Mouse (Mus musculus) liver, postnatal 0 days (tissue): ENCODE measurements around the gene Bicdl2.

ENCODE experiments used
- CTCF ChIP-seq: sonication (generic); IDR thresholded peaks from 2 replicates; pipeline ENCODE4 v1.5.1; 2016; ENCODE audit warnings: antibody characterized with exemption, low read depth
- EP300 ChIP-seq: IDR thresholded peaks from 2 replicates; pipeline ENCODE4 v1.6.1; 2016; ENCODE audit warnings: antibody characterized with exemption, low read depth, mild to moderate bottlenecking

DNA sequence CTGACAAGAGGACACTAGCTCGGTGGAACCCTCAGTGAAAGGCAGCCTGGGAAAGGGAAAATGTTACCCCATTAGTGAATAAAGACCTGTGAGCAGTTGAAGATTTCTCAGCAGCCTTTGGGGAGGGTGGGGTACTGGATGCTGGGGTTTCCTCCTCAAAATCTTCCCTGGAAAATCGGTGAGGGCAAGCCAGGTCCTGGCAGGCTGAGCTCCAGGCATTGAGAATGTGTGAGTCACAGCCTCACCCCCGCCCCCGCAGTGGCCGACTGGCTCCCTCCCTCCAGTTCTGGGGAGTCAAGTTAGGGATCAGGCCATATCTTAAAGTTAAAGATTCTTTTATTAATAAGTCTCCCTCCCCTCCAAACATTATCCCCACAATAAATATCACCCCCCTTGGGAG is 14.8 kb downstream of the Bicdl2 start:
- TF ChIP-seq EP300, result no peak
- no peak for TF ChIP-seq CTCF
